Mouse (Mus musculus) cerebellum, adult 2 months (tissue): Measurements from ENCODE around the gene Cct5. TPM values are rescaled to one million over a fixed set of nuclear protein-coding genes. Genes with fewer than 3 reads are reported as not detected.

Experiments used
- DNase-seq, 2 experiments: peaks; one replicate each; pipeline ENCODE4 v3.0.0; 2021
- H3K27ac ChIP-seq: fragments of 200-500 bp; 2 replicates; pipeline ENCODE4 v1.5.1; 2012; ENCODE audit warnings: low read length, control low read depth, inconsistent platforms; ENCODE audit not compliant: insufficient read depth
- H3K27me3 ChIP-seq: fragments of 200-500 bp; 2 replicates; pipeline ENCODE4 v1.6.1; 2012; ENCODE audit warnings: inconsistent platforms, mild to moderate bottlenecking, low read length, moderate library complexity; ENCODE audit not compliant: control insufficient read depth, insufficient read depth
- H3K4me1 ChIP-seq: fragments of 200-500 bp; 2 replicates; pipeline ENCODE4 v1.6.1; 2011; ENCODE audit warnings: low read length; ENCODE audit not compliant: control insufficient read depth, insufficient read depth
- H3K4me3 ChIP-seq: fragments of 200-500 bp; replicated peaks from 2 replicates; pipeline ENCODE3; 2011; ENCODE audit warnings: mild to moderate bottlenecking, low read depth, low read length, control low read depth; ENCODE audit not compliant: insufficient read depth
- CTCF ChIP-seq: fragments of 200-500 bp; IDR thresholded peaks from 2 replicates; pipeline ENCODE4 v1.5.1; 2011; ENCODE audit warnings: low read depth, mild to moderate bottlenecking, control low read depth, low read length, moderate library complexity, borderline replicate concordance; ENCODE audit not compliant: insufficient read depth
- POLR2A ChIP-seq: fragments of 200-500 bp; IDR thresholded peaks from 2 replicates; pipeline ENCODE4 v1.6.1; 2011; ENCODE audit warnings: low read length, control low read depth, borderline replicate concordance; ENCODE audit not compliant: insufficient read depth
- WGBS: fragments of 180-500 bp; shearing (Covaris S2); methylation state at CpG from one replicate; pipeline ENCODE4 v1.1.7; 2018; 5-methylcytosine and 5-hydroxymethylcytosine counted together
- polyA plus RNA-seq: library from polyadenylated mRNA; depleted of rRNA; stranded (reverse); fragments of >200 nt; gene quantifications from 2 replicates; pipeline ENCODE4 v1.2.3, GENCODE M21; 2012

The Cct5 gene
- polyA plus RNA-seq, 1 experiment = 220 TPM

GRCm38 (mm10) chr15:31561390-31561789, 40.2 kb downstream of the Cct5 start:
- Histone ChIP-seq H3K27ac (no peak overlapping the region), H3K4me1 (no peaks in the 10 kb centered on the region), H3K4me3 (no peak overlapping the region), H3K27me3 (no peaks in the 10 kb centered on the region)
- WGBS = 74% methylated on average over 6 of the region's 6 CpGs
- no peak for TF ChIP-seq POLR2A
- TF ChIP-seq CTCF = no peak
- DNase-seq = no peak

- WGBS = 98% methylated on average over 2 of the region's 2 CpGs
These were observed 46.7 kb downstream of the Cct5 start for GRCm38 (mm10) chr15:31554855-31555254.

GRCm38 (mm10) chr15:31550381-31550780, 51.2 kb downstream of the Cct5 start:
- WGBS = 80% methylated on average over 4 of the region's 4 CpGs
- Histone ChIP-seq H3K4me3 (no peak overlapping the region), H3K4me1 (no peaks in the 10 kb centered on the region), H3K27ac (no peak overlapping the region), H3K27me3 (no peaks in the 10 kb centered on the region)
- TF ChIP-seq POLR2A = no peak
- no peak for TF ChIP-seq CTCF
- DNase-seq = no peak

More at GRCm38 (mm10) chr15:31554855-31555254, 46.7 kb downstream of the Cct5 start:
- H3K27me3 ChIP-seq = no peaks in the 10 kb centered on the region
- no peak for DNase-seq
- no peak overlapping the region for H3K27ac ChIP-seq
- no peak overlapping the region for H3K4me3 ChIP-seq
- no peak for TF ChIP-seq CTCF
- no peak for TF ChIP-seq POLR2A
- no peaks in the 10 kb centered on the region for H3K4me1 ChIP-seq

GRCm38 (mm10) chr15:31547421-31547820, 54.2 kb downstream of the Cct5 start:
- no peak for DNase-seq
- WGBS = 78% methylated on average over 5 of the region's 5 CpGs
- Histone ChIP-seq H3K27me3 (no peaks in the 10 kb centered on the region), H3K27ac (no peak overlapping the region), H3K4me3 (no peak overlapping the region), H3K4me1 (no peaks in the 10 kb centered on the region)
- TF ChIP-seq POLR2A = no peak
- TF ChIP-seq CTCF = no peak

- no peak overlapping the region for H3K27ac ChIP-seq
- H3K4me3 ChIP-seq = no peak overlapping the region
- H3K27me3 ChIP-seq = no peaks in the 10 kb centered on the region
- WGBS = 92% methylated on average over 6 of the region's 6 CpGs
- no peak for TF ChIP-seq CTCF
- no peak for TF ChIP-seq POLR2A
- no peak for DNase-seq
- 0 out of 2 replicates have a peak, but pooled peaks cover 3% of the 10 kb centered on the region for H3K4me1 ChIP-seq
These were observed 55.3 kb downstream of the Cct5 start for GRCm38 (mm10) chr15:31546291-31546690.

- DNase-seq = no peak
- Histone ChIP-seq H3K4me1 (0 out of 2 replicates have a peak, but pooled peaks cover 3% of the 10 kb centered on the region), H3K4me3 (no peak overlapping the region), H3K27me3 (no peaks in the 10 kb centered on the region), H3K27ac (no peak overlapping the region)
- 76% methylated on average over 1 of the region's 1 CpGs for WGBS
- no peak for TF ChIP-seq POLR2A
- no peak for TF ChIP-seq CTCF
These were observed 56.5 kb downstream of the Cct5 start for GRCm38 (mm10) chr15:31545058-31545457.

GRCm38 (mm10) chr15:31543246-31543645, 58.4 kb downstream of the Cct5 start:
- DNase-seq = no peak
- H3K4me3 ChIP-seq = no peak overlapping the region
- 43% methylated on average over 3 of the region's 3 CpGs for WGBS

More at GRCm38 (mm10) chr15:31543246-31543645, 58.4 kb downstream of the Cct5 start:
- TF ChIP-seq CTCF = no peak
- TF ChIP-seq POLR2A = no peak
- Histone ChIP-seq H3K27ac (no peak overlapping the region), H3K27me3 (no peaks in the 10 kb centered on the region), H3K4me1 (0 out of 2 replicates have a peak, but pooled peaks cover 3% of the 10 kb centered on the region)
